Mouse (Mus musculus) embryonic stem cell, embryonic (primary cell): ENCODE measurements at regions not wholly inside any gene's neighbourhood (a gene's known extent, or its start where the extent isn't known, plus 50 kb on each side); places are given as distances from the start of the nearest gene placed in this dataset.

ENCODE experiments used
- CTCF ChIA-PET, 4 experiments: fragments of 300-600 bp in 2 of 4; fragments of 350-600 bp in 2 of 4; sonication (Branson Sonifier 250); formaldehyde crosslinking; loops; one replicate each; lab custom pipeline; 2022; ENCODE audit warnings: inconsistent platforms in 2 of 4; lab: Charles Lee
- POLR2A ChIA-PET, 4 experiments: fragments of 300-600 bp in 2 of 4; fragments of 350-600 bp in 2 of 4; sonication (Branson Sonifier 250); formaldehyde crosslinking; loops; one replicate each; lab custom pipeline; 2022; ENCODE audit warnings: antibody characterized with exemption in 4 of 4, inconsistent platforms in 1 of 4; lab: Charles Lee

DNA sequence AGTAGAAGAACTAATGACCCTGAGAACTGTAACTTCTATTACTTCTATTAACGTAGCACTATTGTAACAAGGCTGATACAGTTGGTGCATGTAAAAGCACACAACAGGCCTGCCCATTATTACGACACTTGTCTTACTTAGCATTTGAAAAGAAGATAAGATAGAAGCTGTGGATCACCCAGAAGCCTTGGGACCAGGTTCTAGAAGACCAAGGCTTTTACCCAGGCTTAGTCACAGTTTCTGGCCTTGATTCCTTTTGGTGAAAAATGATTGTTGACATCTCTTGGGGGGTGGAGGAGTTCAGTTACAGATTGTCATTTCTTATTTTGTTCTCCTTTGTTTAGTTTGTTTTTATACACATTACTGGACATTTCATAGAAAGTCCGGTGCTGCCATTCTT, 52.7 kb upstream of the Hmgn3 start:
- ChIA-PET CTCF (no interaction called here), POLR2A (no interaction called here)

DNA sequence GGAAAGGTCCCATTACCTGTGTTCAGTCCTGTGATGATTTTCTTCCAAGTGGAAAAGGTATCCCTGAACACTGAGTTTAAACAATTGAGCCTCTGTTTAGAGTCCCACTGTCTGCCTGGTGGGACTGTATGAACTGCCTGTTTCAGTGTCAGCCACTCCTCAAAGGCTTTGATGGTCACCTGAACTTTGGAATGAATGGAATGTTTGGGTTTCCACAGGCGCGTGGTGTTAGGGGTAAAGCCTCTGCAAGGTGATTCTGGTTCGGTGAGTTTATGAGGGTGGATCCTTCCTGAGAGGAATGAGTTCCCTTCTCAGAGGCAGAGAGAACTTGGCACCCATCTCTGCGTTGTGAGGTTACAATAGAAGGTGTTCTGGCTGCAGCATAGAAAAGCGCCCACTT, 50.5 kb upstream of the Hmgn3 start:
- ChIA-PET CTCF (no interaction called here), POLR2A (no interaction called here)
